Mouse (Mus musculus) adrenal gland, postnatal 25 days (tissue): ENCODE data around the gene Tldc1. TPM values are rescaled to one million over a fixed set of nuclear protein-coding genes. Genes with fewer than 3 reads are reported as not detected.

Experiments used
- DNase-seq: peaks from one replicate; pipeline ENCODE4 v3.0.0; 2021; ENCODE audit warnings: mixed read lengths
- total RNA-seq: library from RNA; stranded (reverse); gene quantifications from 2 replicates; pipeline ENCODE4 v1.2.3, GENCODE M21; 2021

The Tldc1 gene
- total RNA-seq, 1 experiment from 2014 or later = 22.1 TPM

- DNase-seq = no peak
Measured at GRCm38 (mm10) chr8:119722348-119722747, 55.9 kb downstream of the Tldc1 start.

DNA sequence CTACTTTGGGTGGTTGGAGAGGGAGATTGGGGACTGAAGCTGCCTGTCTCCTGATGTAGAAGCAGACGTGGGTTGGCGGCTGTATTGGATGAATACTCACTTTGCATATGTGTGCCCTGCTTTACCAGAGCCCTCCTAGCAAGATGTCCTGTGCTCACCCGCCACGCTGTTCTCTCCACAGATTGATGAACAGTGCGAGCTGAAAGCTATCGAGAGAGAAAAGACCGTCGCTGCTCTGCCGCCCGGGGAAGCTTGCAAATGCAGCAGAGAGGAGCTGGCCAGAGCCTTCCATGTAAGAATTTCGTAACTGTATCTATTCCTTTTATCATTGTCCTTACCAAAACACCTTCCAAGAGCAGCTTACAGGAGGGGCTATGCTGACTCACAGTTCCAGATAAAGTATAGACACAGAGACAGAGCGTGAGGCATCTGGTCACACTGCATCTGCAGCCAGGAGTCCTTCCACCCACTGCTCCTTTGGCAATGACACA is 59.2 kb downstream of the Tldc1 start:
- peak; percentile 16 for DNase-seq

- no peak for DNase-seq
Measured at GRCm38 (mm10) chr8:119717765-119718164, 60.5 kb downstream of the Tldc1 start.

GRCm38 (mm10) chr8:119716730-119717299 is 61.4 kb downstream of the Tldc1 start:
- DNase-seq = no peak

DNA sequence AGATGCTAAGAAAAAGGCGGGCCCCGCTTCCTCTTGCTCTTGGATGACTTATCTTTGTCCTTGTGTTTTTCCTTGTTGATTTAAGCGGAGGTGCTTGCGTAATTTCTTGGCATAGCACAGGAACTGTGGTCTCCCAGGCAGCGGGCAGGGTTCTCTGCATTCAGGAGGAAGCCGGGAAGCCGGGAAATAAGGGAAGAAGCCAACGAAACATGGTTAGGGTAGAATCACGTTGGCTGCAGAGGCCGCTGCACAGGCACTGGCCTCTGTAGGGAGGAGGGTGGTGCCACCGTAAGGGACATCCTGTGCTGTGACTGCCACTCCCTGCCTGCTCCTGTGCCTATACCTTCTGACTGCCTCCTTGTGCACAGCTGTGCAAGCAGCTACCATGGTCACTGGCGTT is 63.0 kb downstream of the Tldc1 start:
- DNase-seq = peak; percentile 61

DNA sequence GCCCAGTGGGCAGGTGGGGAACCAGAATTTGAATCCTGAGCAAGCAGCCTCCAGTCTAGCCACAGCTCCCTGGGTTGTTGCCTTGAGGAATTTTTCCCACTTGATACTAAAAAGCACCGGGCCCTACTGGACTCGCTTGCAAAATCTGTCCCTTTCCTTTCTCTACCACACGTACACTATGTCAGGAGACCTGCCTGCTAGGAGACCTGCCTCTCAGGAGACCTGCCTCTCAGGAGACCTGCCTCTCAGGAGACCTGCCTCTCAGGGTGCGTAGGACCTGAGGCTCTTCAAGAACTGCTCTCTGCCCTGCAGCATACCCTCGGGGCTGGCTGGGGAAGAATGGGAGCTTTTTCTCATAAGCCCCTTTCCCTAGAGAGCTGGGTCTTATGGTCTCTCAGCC is 64.8 kb downstream of the Tldc1 start:
- no peak for DNase-seq

GRCm38 (mm10) chr8:119712226-119712625 is 66.0 kb downstream of the Tldc1 start:
- DNase-seq = peak; percentile 56

Other genes starting within 250 kb of the Tldc1 start
- 109 and 122 TPM in 2 replicates for gene Mbtps1, start 219.7 kb downstream of the Tldc1 start, total RNA-seq
- 40.0 and 64.0 TPM in 2 replicates for gene Hsdl1, start 203.2 kb downstream of the Tldc1 start, total RNA-seq
- 0.15 TPM in 1 of 2 replicates, not detected in the other for gene Dnaaf1, start 203.2 kb downstream of the Tldc1 start, total RNA-seq
- gene Taf1c, start 173.2 kb downstream of the Tldc1 start, total RNA-seq = 14.0 and 15.7 TPM in 2 replicates
- not detected in 2 replicates for gene Adad2, start 165.7 kb downstream of the Tldc1 start, total RNA-seq
- gene Kcng4, start 142.7 kb downstream of the Tldc1 start, total RNA-seq = 0.30 and 0.52 TPM in 2 replicates
- 4.6 and 6.1 TPM in 2 replicates for gene Wfdc1, start 112.1 kb downstream of the Tldc1 start, total RNA-seq
- 0.67 and 0.95 TPM in 2 replicates for gene Atp2c2, start 78.4 kb downstream of the Tldc1 start, total RNA-seq
- 38.3 and 40.8 TPM in 2 replicates for gene Cotl1, start 62.1 kb upstream of the Tldc1 start, total RNA-seq
- 6.9 and 13.5 TPM in 2 replicates for gene Klhl36, start 83.8 kb upstream of the Tldc1 start, total RNA-seq
- 110 and 153 TPM in 2 replicates for gene Usp10, start 131.9 kb upstream of the Tldc1 start, total RNA-seq
- 3.6 and 27.1 TPM in 2 replicates for gene Gm20388, start 132.4 kb upstream of the Tldc1 start, total RNA-seq
- gene Crispld2, start 214.0 kb upstream of the Tldc1 start, total RNA-seq = 5.1 and 6.9 TPM in 2 replicates